Mouse (Mus musculus): Measurements from ENCODE around the gene Lpp.

GRCm38 (mm10) chr16:24559811-24560210 lies 166.5 kb downstream of the Lpp start:
- no peak for TF ChIP-seq POLR2A (IDR thresholded peaks at IDR 0.05; ENCODE audit: control insufficient read depth, low read depth, low read length)
- TF ChIP-seq CTCF (IDR thresholded peaks at IDR 0.05; ENCODE audit: control insufficient read depth, insufficient read depth, insufficient replicate concordance, low read depth, low read length) = no peak

All from testis, adult 2 months (tissue).